Mouse (Mus musculus) neural tube, embryonic 14.5 days (tissue): ENCODE measurements around the gene Scnn1g. TPM values are rescaled to one million over a fixed set of nuclear protein-coding genes. Genes with fewer than 3 reads are reported as not detected.

Experiments
- ATAC-seq: fragments of 200-750 bp; cut with Nextera tagmentation; 2 replicates; pipeline ENCODE4 v1.8.0; 2017; ENCODE audit warnings: low read depth, mild to moderate bottlenecking, moderate TSS enrichment, moderate library complexity
- H3K27ac ChIP-seq: fragments of 300-500 bp; sonication (generic); 2 replicates; pipeline ENCODE4 v1.5.1; 2014; ENCODE audit warnings: low read depth, mild to moderate bottlenecking, control low read depth, low read length, moderate library complexity, mixed read lengths
- H3K27me3 ChIP-seq: fragments of 300-500 bp; sonication (generic); 2 replicates; pipeline ENCODE4 v1.6.1; 2014; ENCODE audit warnings: low read length; ENCODE audit not compliant: control insufficient read depth, insufficient read depth
- H3K36me3 ChIP-seq: fragments of 300-500 bp; sonication (generic); 2 replicates; pipeline ENCODE4 v1.6.1; 2014; ENCODE audit warnings: low read length, mixed read lengths; ENCODE audit not compliant: control insufficient read depth, insufficient read depth
- H3K4me1 ChIP-seq: fragments of 300-500 bp; sonication (generic); 2 replicates; pipeline ENCODE4 v1.6.1; 2014; ENCODE audit warnings: low read length; ENCODE audit not compliant: control insufficient read depth, insufficient read depth
- H3K4me2 ChIP-seq: fragments of 300-500 bp; sonication (generic); 2 replicates; pipeline ENCODE4 v1.6.1; 2014; ENCODE audit warnings: mild to moderate bottlenecking, low read depth, low read length, control low read depth
- H3K4me3 ChIP-seq: fragments of 300-500 bp; sonication (generic); 2 replicates; pipeline ENCODE4 v1.5.1; 2014; ENCODE audit warnings: low read depth, low read length, control low read depth, mixed read lengths
- H3K9ac ChIP-seq: fragments of 300-500 bp; sonication (generic); replicated peaks from 2 replicates; pipeline ENCODE4 v1.6.1; 2014; ENCODE audit warnings: low read depth, mild to moderate bottlenecking, control low read depth, low read length, mixed read lengths
- H3K9me3 ChIP-seq: fragments of 300-500 bp; sonication (generic); 2 replicates; pipeline ENCODE4 v1.6.1; 2016; ENCODE audit warnings: low read length; ENCODE audit not compliant: control insufficient read depth
- WGBS: fragments of 180-500 bp; shearing (Covaris S2); extraction: QIAGEN DNeasy Blood & Tissue Kit; methylation state at CpG from one replicate; pipeline ENCODE4 v1.1.7; 2014; 5-methylcytosine and 5-hydroxymethylcytosine counted together
- polyA plus RNA-seq: library from polyadenylated mRNA; unstranded; fragments of >200 nt; fragmentation: Nextera tagmentation; extraction: Ambion mirVana; gene quantifications from 2 replicates; pipeline ENCODE4 v1.2.1, GENCODE M21; 2014

Gene Scnn1g
- polyA plus RNA-seq, 1 experiment from 2014 or later, result not detected

GRCm38 (mm10) chr7:121763328-121763727, 29.0 kb downstream of the Scnn1g start:
- Histone ChIP-seq H3K9ac (no peak overlapping the region), H3K4me2 (no peak overlapping the region), H3K4me1 (no peaks in the 10 kb centered on the region), H3K4me3 (no peak overlapping the region), H3K9me3 (no peaks in the 10 kb centered on the region), H3K27ac (no peak overlapping the region), H3K36me3 (no peaks in the 10 kb centered on the region), H3K27me3 (no peaks in the 10 kb centered on the region)
- ATAC-seq, result no peak
- 88% methylated on average over 4 of the region's 4 CpGs for WGBS

DNA sequence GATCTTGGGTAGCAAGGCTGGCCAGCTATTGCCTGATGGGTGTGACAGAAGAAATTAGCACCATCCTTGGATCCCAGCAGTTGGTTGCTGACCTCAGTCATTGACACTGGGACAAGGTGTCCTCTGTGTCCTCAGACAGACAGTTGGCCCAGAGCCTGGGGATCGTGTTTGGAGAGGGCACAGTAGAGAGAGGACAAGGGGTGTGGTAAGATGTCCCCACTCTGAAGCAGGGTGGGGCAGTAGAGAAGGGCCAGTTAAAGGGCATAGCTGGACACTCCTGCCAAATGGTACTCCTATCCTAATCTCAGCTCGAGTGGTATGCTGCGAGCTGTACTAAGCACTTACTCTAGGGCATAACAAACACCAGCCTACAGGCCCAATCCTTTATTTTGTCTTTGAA, 33.6 kb downstream of the Scnn1g start:
- no peak overlapping the region for H3K27ac ChIP-seq
- no peaks in the 10 kb centered on the region for H3K9me3 ChIP-seq
- no peak for ATAC-seq
- no peaks in the 10 kb centered on the region for H3K27me3 ChIP-seq
- H3K36me3 ChIP-seq, result no peaks in the 10 kb centered on the region
- no peak overlapping the region for H3K9ac ChIP-seq
- H3K4me1 ChIP-seq, result no peaks in the 10 kb centered on the region
- H3K4me3 ChIP-seq, result no peak overlapping the region
- 75% methylated on average over 3 of the region's 3 CpGs for WGBS
- H3K4me2 ChIP-seq, result no peak overlapping the region

DNA sequence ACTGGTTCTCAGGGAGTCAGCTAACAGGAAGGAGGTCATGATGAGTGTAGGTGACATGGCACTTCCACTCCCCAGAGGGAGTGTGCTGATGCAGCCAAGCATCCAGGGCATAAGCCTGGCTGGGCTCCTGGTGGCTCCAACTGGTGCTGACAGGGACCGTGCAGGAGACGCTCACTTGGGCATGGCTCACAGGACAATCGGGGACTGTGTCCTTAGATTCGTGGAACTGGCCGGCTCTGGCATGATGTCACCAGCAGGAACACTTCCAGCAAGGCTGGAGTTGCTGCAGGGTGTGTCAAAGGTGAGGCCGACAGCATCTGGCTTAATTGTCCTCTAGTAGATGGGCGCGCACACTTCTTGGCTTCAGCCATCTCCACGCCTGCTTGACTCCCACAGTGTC, 34.7 kb downstream of the Scnn1g start:
- H3K36me3 ChIP-seq, result no peaks in the 10 kb centered on the region

GRCm38 (mm10) chr7:121778553-121778952, 44.3 kb downstream of the Scnn1g start:
- H3K9ac ChIP-seq, result no peak overlapping the region
- H3K9me3 ChIP-seq, result no peaks in the 10 kb centered on the region
- no peaks in the 10 kb centered on the region for H3K4me1 ChIP-seq
- 62% methylated on average over 1 of the region's 1 CpGs for WGBS
- no peaks in the 10 kb centered on the region for H3K36me3 ChIP-seq
- H3K27ac ChIP-seq, result no peak overlapping the region
- H3K27me3 ChIP-seq, result no peaks in the 10 kb centered on the region
- no peak for ATAC-seq
- H3K4me3 ChIP-seq, result no peak overlapping the region
- H3K4me2 ChIP-seq, result no peak overlapping the region

More for the DNA sequence above, 34.7 kb downstream of the Scnn1g start:
- Histone ChIP-seq H3K9me3 (no peaks in the 10 kb centered on the region), H3K4me1 (no peaks in the 10 kb centered on the region), H3K4me3 (no peak overlapping the region), H3K4me2 (no peak overlapping the region), H3K27me3 (no peaks in the 10 kb centered on the region), H3K9ac (no peak overlapping the region), H3K27ac (no peak overlapping the region)
- 93% methylated on average over 9 of the region's 9 CpGs for WGBS
- ATAC-seq, result no peak

GRCm38 (mm10) chr7:121778980-121779379, 44.7 kb downstream of the Scnn1g start:
- H3K4me1 ChIP-seq, result no peaks in the 10 kb centered on the region
- no peak overlapping the region for H3K4me3 ChIP-seq
- H3K9ac ChIP-seq, result no peak overlapping the region
- ATAC-seq, result no peak
- H3K36me3 ChIP-seq, result no peaks in the 10 kb centered on the region
- no peak overlapping the region for H3K4me2 ChIP-seq
- H3K27me3 ChIP-seq, result no peaks in the 10 kb centered on the region
- no peak overlapping the region for H3K27ac ChIP-seq
- 92% methylated on average over 3 of the region's 3 CpGs for WGBS
- H3K9me3 ChIP-seq, result no peaks in the 10 kb centered on the region

DNA sequence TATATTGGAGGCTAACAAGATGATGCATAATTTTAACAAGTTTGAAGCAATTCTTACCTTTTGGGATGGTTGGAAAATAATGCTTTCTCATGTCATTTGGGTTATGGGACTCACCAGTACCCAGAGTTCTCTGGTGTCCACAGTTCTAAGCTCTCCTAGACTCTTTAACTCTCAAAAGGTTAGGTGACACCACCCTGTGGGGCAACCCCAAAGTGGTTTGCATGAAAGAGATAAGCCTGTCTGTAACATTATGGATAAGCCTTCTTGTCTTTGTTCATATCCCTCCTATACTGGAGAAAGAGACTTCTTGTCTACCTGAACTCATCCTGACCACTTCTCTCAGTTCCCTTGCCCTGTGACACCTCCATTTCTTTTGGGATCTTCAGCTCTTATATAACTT, 45.1 kb downstream of the Scnn1g start:
- no peaks in the 10 kb centered on the region for H3K36me3 ChIP-seq
- H3K4me2 ChIP-seq, result no peak overlapping the region
- no peak for ATAC-seq
- H3K27me3 ChIP-seq, result no peaks in the 10 kb centered on the region
- H3K4me3 ChIP-seq, result no peak overlapping the region
- H3K9ac ChIP-seq, result no peak overlapping the region
- no peaks in the 10 kb centered on the region for H3K4me1 ChIP-seq
- no peaks in the 10 kb centered on the region for H3K9me3 ChIP-seq
- H3K27ac ChIP-seq, result no peak overlapping the region

GRCm38 (mm10) chr7:121782188-121782909, 48.1 kb downstream of the Scnn1g start:
- H3K9me3 ChIP-seq, result no peaks in the 10 kb centered on the region
- H3K36me3 ChIP-seq, result no peaks in the 10 kb centered on the region
- H3K27me3 ChIP-seq, result no peaks in the 10 kb centered on the region
- no peak overlapping the region for H3K4me2 ChIP-seq
- H3K27ac ChIP-seq, result no peak overlapping the region
- 73% methylated on average over 3 of the region's 3 CpGs for WGBS
- H3K4me1 ChIP-seq, result no peaks in the 10 kb centered on the region
- no peak for ATAC-seq
- no peak overlapping the region for H3K9ac ChIP-seq
- no peak overlapping the region for H3K4me3 ChIP-seq

- H3K27me3 ChIP-seq, result no peaks in the 10 kb centered on the region
- H3K36me3 ChIP-seq, result no peaks in the 10 kb centered on the region
- WGBS, result 81% methylated on average over 8 of the region's 8 CpGs
- no peaks in the 10 kb centered on the region for H3K4me1 ChIP-seq
- H3K9me3 ChIP-seq, result no peaks in the 10 kb centered on the region
- H3K27ac ChIP-seq, result no peak overlapping the region
- H3K4me2 ChIP-seq, result no peak overlapping the region
- no peak for ATAC-seq
- H3K9ac ChIP-seq, result no peak overlapping the region
- H3K4me3 ChIP-seq, result no peak overlapping the region
Observed at GRCm38 (mm10) chr7:121785651-121786228, 51.5 kb downstream of the Scnn1g start.

- Histone ChIP-seq H3K4me2 (no peak overlapping the region), H3K36me3 (no peaks in the 10 kb centered on the region), H3K9ac (no peak overlapping the region), H3K9me3 (no peaks in the 10 kb centered on the region), H3K4me3 (no peak overlapping the region), H3K27ac (no peak overlapping the region), H3K4me1 (no peaks in the 10 kb centered on the region), H3K27me3 (no peaks in the 10 kb centered on the region)
- 86% methylated on average over 9 of the region's 9 CpGs for WGBS
- ATAC-seq, result no peak
Observed at GRCm38 (mm10) chr7:121797781-121798180, 63.5 kb downstream of the Scnn1g start.
